Mouse (Mus musculus) urinary bladder, adult 2 months (tissue): ENCODE results near the gene Tsacc. TPM values are rescaled to one million over a fixed set of nuclear protein-coding genes. Genes with fewer than 3 reads are reported as not detected.
"Not testable (repeated sequence)": the region's sequence is repeated elsewhere in the genome, so short reads cannot be mapped to it uniquely, and the experiment has no call there.

Experiments used
- DNase-seq: peaks from one replicate; pipeline ENCODE4 v3.0.0; 2022; ENCODE audit warnings: low spot score
- polyA plus RNA-seq: library from polyadenylated mRNA; depleted of rRNA; stranded (reverse); fragments of >200 nt; gene quantifications from 2 replicates; pipeline ENCODE4 v1.2.3, GENCODE M21; 2012

Tsacc gene
- polyA plus RNA-seq, 1 experiment = 7.9 TPM

- not testable (repeated sequence) for DNase-seq
These were observed 11.8 kb downstream of the Tsacc start for GRCm38 (mm10) chr3:88284815-88285564.

GRCm38 (mm10) chr3:88281141-88281916 is 15.5 kb downstream of the Tsacc start:
- DNase-seq = not testable (repeated sequence)

GRCm38 (mm10) chr3:88280035-88280434 is 16.8 kb downstream of the Tsacc start:
- no peak for DNase-seq

GRCm38 (mm10) chr3:88276529-88277143 is 20.2 kb downstream of the Tsacc start:
- no peak for DNase-seq

GRCm38 (mm10) chr3:88276121-88276520 is 20.7 kb downstream of the Tsacc start:
- no peak for DNase-seq

GRCm38 (mm10) chr3:88274002-88274401 is 22.8 kb downstream of the Tsacc start:
- no peak for DNase-seq

- DNase-seq = no peak
These were observed 24.9 kb downstream of the Tsacc start for GRCm38 (mm10) chr3:88271859-88272258.

GRCm38 (mm10) chr3:88271298-88271697 is 25.5 kb downstream of the Tsacc start:
- not testable (repeated sequence) for DNase-seq

- no peak for DNase-seq
These were observed 27.8 kb downstream of the Tsacc start for GRCm38 (mm10) chr3:88268991-88269390.

- DNase-seq = not testable (repeated sequence)
These were observed 28.8 kb downstream of the Tsacc start for GRCm38 (mm10) chr3:88268014-88268413.

- no peak for DNase-seq
These were observed 34.5 kb downstream of the Tsacc start for GRCm38 (mm10) chr3:88262346-88262745.

- no peak for DNase-seq
These were observed 40.4 kb downstream of the Tsacc start for GRCm38 (mm10) chr3:88256382-88256781.

GRCm38 (mm10) chr3:88255950-88256349 is 40.8 kb downstream of the Tsacc start:
- DNase-seq = no peak

GRCm38 (mm10) chr3:88254268-88254926 is 42.4 kb downstream of the Tsacc start, which contains the start of gene Rhbg:
Rhbg (minus strand) TSS chr3:88254709.
- DNase-seq = peak; percentile 52

- DNase-seq = no peak
These were observed 44.1 kb downstream of the Tsacc start for GRCm38 (mm10) chr3:88252739-88253138.

- no peak for DNase-seq
These were observed 48.4 kb downstream of the Tsacc start for GRCm38 (mm10) chr3:88248406-88248805.

GRCm38 (mm10) chr3:88247666-88248065 is 49.1 kb downstream of the Tsacc start:
- DNase-seq = no peak

GRCm38 (mm10) chr3:88245811-88246210 is 51.0 kb downstream of the Tsacc start:
- peak; percentile 63 for DNase-seq

- DNase-seq = no peak
These were observed 52.7 kb downstream of the Tsacc start for GRCm38 (mm10) chr3:88244071-88244470.

- no peak for DNase-seq
These were observed 54.3 kb downstream of the Tsacc start for GRCm38 (mm10) chr3:88242531-88242930.

GRCm38 (mm10) chr3:88241045-88241786 is 55.6 kb downstream of the Tsacc start:
- DNase-seq = no peak
